Mouse (Mus musculus): ENCODE data around the gene Epha1. TPM values are rescaled to one million over a fixed set of nuclear protein-coding genes. Genes with fewer than 3 reads are reported as not detected.

Gene Epha1
- polyA plus RNA-seq, 1 experiment, result 33.6 TPM

- no peak for DNase-seq (ENCODE audit: low spot score)
Observed at GRCm38 (mm10) chr6:42324482-42325267, 48.4 kb downstream of the Epha1 start, which contains the start of gene Fam131b. Fam131b (minus strand) TSS chr6:42324643.

- no peak for DNase-seq (ENCODE audit: low spot score)
Observed at GRCm38 (mm10) chr6:42324067-42324481, 49.0 kb downstream of the Epha1 start.

GRCm38 (mm10) chr6:42323371-42324066, 49.5 kb downstream of the Epha1 start:
- no peak for DNase-seq (ENCODE audit: low spot score)

GRCm38 (mm10) chr6:42318293-42318692, 54.8 kb downstream of the Epha1 start:
- DNase-seq (ENCODE audit: low spot score), result no peak

GRCm38 (mm10) chr6:42310427-42311053, 62.5 kb downstream of the Epha1 start:
- no peak for DNase-seq (ENCODE audit: low spot score)

- no peak for DNase-seq (ENCODE audit: low spot score)
Observed at GRCm38 (mm10) chr6:42309816-42310378, 63.2 kb downstream of the Epha1 start.

Other genes with a start within 250 kb of the Epha1 start
- gene Tas2r139, start 232.3 kb downstream of the Epha1 start, polyA plus RNA-seq (2012; rRNA removed), result not detected in 2 replicates
- gene Tas2r144, start 157.9 kb downstream of the Epha1 start, polyA plus RNA-seq (2012; rRNA removed), result not detected in 2 replicates
- gene Gstk1, start 127.3 kb downstream of the Epha1 start, polyA plus RNA-seq (2012; rRNA removed), result 34.1 and 35.8 TPM in 2 replicates
- 2.5 and 3.1 TPM in 2 replicates for gene Tmem139, start 111.3 kb downstream of the Epha1 start, polyA plus RNA-seq (2012; rRNA removed)
- 32.0 and 35.1 TPM in 2 replicates for gene Casp2, start 108.3 kb downstream of the Epha1 start, polyA plus RNA-seq (2012; rRNA removed)
- 0.21 and 0.35 TPM in 2 replicates for gene Clcn1, start 86.6 kb downstream of the Epha1 start, polyA plus RNA-seq (2012; rRNA removed)
- gene Fam131b, start 48.6 kb downstream of the Epha1 start, polyA plus RNA-seq (2012; rRNA removed), result 0.63 and 0.92 TPM in 2 replicates
- 124 and 140 TPM in 2 replicates for gene Zyx, start 23.6 kb downstream of the Epha1 start, polyA plus RNA-seq (2012; rRNA removed)
- gene Tas2r143, start 27.0 kb upstream of the Epha1 start, polyA plus RNA-seq (2012; rRNA removed), result 0.47 and 0.49 TPM in 2 replicates
- 0.30 and 0.37 TPM in 2 replicates for gene Tas2r135, start 32.2 kb upstream of the Epha1 start, polyA plus RNA-seq (2012; rRNA removed)
- gene Tas2r126, start 61.3 kb upstream of the Epha1 start, polyA plus RNA-seq (2012; rRNA removed), result not detected in 2 replicates
- gene Olfr458, start 91.9 kb upstream of the Epha1 start, polyA plus RNA-seq (2012; rRNA removed), result not detected in 2 replicates
- gene Olfr457, start 103.1 kb upstream of the Epha1 start, polyA plus RNA-seq (2012; rRNA removed), result not detected in 2 replicates
- gene Olfr456, start 113.9 kb upstream of the Epha1 start, polyA plus RNA-seq (2012; rRNA removed), result not detected in 2 replicates
- 0.01 TPM in 1 of 2 replicates, not detected in the other for gene Olfr455, start 174.3 kb upstream of the Epha1 start, polyA plus RNA-seq (2012; rRNA removed)
- gene Tcaf3, start 224.4 kb upstream of the Epha1 start, polyA plus RNA-seq (2012; rRNA removed), result not detected in 2 replicates

Measured in urinary bladder, adult 2 months (tissue).